Mouse (Mus musculus): ENCODE results near the gene Klhl15.
"Not testable (repeated sequence)": the region's sequence is repeated elsewhere in the genome, so short reads cannot be mapped to it uniquely, and the experiment has no call there.

Klhl15 gene

DNA sequence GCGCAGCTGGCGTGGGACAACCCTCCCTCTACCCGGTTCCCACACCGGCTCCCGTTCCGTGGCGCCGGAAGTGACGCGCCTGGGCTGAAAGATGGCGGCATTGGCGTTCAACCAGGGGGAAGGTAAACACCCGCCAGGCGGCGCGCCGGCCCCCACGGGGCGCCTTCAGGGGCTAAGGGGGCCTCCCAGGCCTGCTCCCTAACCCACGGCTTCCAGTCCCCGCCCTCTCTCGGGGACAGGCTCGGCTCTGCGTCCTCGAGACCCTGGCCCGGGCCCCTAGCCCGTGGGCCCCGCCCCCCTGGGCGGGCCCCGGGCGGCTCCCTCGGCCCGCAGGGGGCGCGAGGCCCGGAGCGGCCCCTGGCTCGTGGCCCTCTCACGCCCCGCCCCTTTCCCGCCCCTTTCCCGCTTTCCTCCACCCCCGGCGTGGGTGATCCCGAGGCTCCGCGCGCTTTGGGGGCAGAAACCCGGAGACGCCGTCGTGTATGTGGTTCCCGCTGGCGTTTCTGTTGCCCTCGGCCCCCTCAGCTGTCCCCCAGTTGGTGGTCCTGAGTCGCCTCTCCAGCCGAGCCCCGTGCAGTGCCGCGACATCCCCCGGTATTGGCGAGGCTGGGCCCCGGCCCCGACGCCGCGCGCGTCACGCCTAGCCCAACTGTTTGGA, at the start of gene Klhl15:
Gene Klhl15, plus strand, starts transcription at position 68 of the 658 bp plus-strand sequence.
- peak; percentile 81 for DNase-seq

DNA sequence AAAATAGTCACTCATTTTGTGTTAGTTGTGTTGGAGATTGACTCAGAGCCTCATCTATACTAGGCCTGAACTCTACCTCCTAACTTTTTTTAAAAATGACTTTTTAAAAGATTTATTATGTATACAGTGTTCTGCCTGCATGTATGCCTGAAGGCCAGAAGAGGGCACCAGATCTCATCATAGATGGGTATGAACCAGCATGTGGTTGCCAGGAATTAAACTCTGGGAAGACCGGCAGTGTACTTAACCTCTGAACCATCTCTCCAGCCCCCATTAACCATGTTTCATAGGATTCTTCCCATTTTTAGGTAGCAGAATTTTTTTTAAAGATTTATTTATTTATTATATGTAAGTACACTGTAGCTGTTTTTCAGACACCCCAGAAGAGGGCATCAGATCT, 49.2 kb upstream of the Klhl15 start:
- DNase-seq: no peak

DNA sequence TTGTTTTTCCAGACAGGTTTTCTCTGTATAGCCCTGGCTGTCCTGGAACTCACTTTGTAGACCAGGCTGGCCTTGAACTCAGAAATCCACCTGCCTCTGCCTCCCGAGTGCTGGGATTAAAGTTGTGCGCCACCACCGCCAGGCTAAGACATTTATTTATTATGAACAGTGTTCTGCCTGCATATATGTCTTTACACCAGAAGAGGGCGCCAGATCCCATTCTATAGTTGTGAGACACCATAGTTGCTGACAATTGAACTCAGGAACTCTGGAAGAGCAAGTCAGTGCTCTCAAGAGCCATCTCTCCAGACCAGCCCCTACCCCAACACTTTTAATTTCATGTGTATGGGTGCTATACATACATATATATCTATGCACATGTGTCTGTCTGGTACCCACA, 40.5 kb upstream of the Klhl15 start:
- not testable (repeated sequence) for DNase-seq

DNA sequence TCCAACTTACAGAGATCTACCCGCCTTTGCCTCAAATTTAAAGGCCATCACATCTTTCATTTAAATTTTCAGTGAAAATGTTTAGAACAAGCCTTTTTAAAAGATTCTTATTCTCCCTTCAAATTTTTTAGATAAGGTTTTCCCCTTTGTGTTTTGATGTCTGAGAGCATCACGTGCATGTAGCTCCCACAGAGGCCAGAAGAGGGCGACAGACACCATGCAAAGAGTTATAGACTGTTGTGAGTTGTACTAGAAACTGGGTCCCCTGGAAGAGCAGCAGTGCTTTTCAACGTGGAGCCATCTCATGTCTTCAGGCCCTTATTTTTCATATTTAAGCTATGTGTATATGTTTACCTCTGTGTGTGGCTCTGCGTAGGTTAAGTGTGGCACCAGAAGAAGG, 36.6 kb upstream of the Klhl15 start:
- no peak for DNase-seq

DNA sequence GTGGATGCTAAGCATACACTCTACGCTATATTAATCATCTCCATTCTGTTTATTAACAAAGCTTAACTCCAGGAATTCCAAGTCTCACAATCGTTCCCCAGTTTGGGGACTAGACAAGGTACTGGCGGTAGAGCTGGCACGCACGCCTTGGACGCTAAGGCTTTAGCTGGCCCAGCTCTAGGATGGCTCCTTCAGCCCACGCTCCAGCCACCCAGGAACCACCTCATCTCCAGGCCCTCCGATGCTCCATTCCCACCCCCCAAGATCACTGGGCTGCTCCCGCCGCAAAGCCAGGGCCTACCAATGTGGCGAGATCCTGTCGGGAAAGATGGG, 22.2 kb upstream of the Klhl15 start:
- DNase-seq: no peak

DNA sequence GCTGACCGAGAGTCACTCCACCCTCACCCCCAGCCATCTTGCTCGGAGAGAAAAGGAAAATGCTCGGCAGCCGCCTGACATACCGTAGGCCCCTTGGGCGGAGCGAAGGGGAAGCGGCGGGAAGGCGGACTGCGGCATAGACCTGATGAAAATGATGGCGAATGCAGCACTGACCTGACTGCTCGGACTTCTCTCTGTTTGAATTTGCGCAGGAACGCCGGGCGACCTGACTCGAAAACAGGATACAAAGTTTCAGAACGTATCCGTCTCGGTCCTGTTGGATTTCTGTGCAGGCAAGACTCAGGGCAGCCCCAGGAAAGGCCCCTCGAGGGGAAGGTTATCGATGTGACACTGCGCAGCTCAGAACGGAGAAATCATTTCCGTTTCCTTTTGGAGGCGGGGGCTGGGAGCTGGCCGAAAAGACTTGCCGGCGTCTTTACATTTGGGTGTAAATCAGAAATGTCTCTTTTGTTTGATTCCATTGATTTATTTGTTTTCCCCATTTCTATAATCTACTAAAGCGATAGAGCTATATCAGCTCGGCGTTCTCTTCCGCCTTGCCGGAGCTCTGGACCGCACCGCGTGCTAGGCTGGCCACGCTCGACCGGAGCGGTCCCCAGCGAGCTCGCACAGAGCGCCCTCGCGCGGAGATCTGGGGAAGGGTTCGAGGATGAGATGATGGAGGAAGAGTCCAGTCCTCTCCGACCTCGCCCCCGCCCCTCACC, 21.6 kb upstream of the Klhl15 start, which contains the start of gene Eif2s3x:
Gene Eif2s3x, minus strand, starts transcription at position 266 of the 725 bp plus-strand sequence.
- DNase-seq: peak; percentile 88

DNA sequence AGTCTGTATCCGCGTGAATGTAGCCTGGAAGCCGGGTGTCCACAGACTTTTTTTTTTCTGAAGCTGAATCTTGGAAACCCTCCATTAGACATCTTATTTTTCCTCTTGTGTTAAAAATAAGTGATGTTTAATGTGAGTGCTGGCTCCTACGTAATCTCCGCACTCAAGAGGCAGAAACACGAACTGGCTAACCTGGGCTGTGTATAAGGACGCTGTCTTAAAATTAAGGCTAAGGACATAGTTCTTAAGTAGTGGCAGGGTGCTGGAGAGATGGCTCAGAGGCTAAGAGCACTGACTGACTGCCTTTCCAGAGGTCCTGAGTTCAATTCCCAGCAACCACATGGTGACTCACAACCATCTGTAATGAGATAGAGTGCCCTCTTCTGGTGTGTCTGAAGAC, 21.0 kb upstream of the Klhl15 start:
- peak; percentile 8 for DNase-seq

DNA sequence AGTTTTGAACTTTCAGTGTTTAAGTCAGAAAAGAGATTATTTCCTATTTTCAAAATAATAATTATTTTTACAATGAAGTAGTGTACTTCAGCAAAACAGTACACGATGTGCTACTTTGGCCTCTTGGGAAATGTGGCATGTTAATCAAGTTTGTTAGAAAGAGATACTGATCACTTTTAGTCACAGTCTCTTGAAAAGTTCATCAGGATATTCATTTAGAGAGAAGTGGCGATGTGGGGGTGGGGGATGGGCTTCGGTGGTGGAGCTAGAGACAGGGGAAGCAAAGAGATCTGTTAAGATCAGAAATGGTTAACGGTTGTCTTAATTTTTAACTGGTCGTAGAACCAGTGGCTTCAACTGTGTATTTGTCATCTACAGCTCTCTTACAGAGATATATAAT, 967 bp upstream of the Klhl15 start:
- no peak for DNase-seq

DNA sequence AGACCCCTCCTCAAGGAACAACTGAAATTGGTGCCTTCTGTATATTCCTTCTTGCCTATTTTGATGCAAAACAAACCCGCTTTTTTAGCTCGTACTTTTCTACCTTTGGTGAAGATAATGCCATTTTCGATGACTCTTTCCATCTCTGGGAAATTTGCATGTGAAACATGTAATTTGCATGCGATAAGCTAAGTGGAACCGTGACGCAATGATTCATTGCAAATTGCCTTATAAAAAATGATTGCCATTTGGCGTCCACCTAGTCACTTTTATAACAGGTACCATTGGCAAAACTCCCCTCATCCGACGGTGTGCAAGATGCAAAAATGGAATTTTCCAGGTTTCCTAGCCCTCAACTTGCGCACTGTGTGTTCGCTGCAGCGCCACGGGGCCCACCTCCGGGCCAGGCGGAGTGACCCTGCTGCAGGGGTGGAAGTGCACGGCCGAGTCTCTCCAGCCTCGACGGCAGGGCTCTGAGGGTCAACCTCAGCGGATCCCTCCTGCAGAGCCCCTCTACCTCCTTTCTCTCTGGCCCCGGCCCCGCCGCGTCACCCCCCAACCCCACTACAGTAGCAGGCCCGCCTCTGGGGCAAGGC, 365 bp upstream of the Klhl15 start:
- no peak for DNase-seq

DNA sequence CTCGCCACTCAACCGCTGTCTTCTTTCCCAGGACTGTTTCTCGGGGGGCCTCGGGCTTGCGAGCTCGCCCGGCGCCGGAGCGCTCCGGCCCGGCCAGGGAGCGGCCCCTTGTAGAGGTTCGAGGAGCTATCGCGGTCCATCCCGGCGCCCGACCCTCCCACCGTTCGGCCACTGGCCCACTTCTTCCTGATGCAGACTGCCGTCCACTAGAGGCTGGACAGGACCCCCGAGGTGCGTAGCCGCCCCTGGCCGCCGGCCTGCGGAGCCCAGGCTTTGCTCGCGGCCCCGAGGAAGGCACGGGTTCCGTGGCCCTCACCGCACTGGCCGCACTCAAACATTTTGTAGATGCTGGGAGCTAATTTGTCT, 774 bp downstream of the Klhl15 start:
- DNase-seq: no peak

DNA sequence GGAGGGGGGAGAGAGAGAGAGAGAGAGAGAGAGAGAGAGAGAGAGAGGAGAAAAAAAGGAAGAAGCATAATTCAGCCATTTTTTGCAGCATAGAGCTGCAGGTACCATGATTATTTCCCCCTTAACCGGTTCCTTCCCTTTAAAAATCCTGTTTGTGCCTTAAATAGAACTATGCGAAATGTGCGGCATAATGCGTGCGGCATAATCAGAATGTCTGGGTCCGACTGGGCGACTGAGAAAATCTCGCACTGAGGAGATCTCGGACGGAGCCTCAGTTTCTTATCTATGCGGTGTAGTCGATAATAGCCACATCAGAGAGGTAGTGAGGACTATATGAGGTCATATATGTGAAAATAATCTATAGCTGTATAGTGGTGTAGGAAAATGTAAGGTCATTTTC, 1.2 kb downstream of the Klhl15 start:
- DNase-seq: no peak

DNA sequence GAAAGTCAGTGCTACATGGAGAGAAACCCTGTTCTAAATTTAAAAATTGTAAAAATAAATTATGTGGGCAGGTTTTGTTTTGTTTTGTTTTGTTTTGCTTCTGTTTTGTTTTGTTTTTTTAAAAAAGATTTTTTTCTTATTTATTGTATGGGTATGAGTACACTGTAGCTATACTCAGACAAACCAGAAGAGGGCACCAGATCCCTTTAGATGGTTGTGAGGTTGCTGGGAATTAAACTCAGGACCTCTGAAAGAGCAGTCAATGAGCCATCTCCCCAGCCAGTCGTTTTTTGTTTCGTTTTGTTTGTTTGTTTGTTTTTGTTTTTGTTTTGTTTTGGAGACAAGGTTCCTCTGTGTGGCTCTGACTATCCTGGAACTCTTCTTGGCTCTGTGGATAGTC, 54.5 kb downstream of the Klhl15 start:
- peak; percentile 15 for DNase-seq

DNA sequence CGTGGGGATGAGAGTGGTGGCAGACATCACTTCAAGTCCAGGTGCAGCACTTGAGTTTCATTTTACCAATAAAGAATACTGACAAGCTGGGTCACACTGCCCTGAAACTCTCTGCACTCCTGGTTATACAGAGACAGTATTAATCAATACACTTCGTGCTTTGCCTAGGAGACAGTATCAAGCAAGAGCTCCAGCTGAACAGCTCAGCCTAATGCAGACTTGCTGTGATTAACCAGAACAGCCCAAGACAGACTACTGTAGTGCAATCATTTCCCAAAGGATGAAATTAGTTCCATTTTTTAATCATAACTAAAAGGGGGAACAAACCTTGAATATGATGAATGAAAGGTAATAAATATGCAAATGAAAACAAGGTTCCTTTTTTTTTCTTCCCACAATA, 68.5 kb downstream of the Klhl15 start:
- DNase-seq: no peak

DNA sequence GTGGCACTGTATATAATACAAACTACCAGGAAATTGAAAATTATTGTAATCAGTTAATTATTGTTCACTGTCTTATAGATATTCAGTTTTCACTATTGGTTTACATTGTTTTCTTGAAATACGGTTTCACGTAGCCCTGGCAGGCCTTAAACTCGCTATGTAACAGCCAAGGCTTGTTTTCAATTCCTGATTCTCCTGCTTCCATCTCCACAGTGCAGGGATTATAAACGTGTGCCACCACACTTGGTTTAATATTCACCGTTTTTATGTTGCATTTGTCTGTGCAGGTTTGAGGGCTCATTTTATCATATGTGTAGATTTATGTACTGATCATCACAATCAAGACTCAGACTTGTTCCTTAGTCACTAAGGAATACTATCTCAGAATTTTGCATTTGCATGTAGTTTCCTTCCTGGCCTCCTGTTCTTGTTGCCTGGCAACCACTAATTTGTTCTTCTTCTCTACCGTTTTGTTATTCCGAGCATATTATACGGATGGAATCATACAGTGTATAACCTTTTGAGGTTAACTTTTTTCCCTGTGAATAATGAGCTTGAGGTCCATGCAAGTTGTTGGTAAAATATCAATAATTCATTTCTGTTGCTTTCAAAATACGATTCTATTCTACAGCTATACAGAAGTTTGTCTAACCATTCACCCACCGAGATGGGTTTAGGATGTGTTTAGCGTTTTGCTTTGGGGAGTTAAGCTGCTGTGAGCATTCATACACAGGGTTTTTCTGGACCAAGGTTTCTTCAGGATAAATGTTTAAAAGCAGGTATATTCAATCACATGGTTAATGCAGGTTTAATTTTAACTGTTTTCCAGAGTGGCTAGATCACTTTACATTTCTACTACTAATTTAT, 86.9 kb downstream of the Klhl15 start:
- no peak for DNase-seq

Measured in kidney, adult 11 months (tissue).